Mouse (Mus musculus): ENCODE data around the gene Hist2h2be.
"Not testable (repeated sequence)": the region's sequence is repeated elsewhere in the genome, so short reads cannot be mapped to it uniquely, and the experiment has no call there.

The Hist2h2be gene

DNA sequence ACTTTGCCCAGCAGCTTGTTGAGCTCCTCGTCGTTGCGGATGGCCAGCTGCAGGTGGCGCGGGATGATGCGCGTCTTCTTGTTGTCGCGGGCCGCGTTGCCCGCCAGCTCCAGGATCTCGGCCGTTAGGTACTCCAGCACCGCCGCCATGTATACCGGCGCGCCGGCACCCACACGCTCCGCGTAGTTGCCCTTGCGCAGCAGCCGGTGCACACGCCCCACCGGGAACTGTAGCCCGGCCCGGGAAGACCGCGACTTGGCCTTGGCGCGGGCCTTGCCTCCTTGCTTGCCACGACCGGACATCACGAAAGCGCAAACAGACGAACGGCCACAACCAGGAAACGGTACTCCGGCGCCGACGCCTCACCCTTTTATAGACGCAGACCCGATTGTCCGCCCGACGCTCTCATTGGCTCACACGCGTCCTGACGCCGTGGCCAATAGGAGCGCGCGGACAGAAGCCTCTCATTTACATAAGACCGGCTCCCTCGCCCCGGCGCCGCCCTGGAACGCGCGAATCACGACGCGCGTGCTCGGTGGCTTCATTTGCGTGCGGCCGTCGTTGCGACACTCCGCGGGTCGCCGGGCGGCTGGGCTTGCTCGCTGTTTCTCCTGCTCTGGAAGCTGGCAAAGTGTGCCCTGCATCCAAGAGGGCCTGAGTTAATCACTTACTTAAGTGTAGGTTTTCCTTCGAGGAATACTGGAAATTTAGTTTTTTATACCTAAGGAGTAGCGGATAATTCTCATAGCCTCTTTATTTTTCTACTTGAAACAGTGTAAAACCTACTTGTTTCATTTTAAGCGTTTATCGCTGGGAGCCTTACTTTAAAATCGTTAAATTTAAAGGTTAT lies 19.3 kb downstream of the Hist2h2be start, which contains the start of gene Hist2h2aa2:
Hist2h2aa2 (minus strand) TSS at position 328 of the 850 bp plus-strand sequence.
- DNase-seq, result peak; percentile 95 to 100

DNA sequence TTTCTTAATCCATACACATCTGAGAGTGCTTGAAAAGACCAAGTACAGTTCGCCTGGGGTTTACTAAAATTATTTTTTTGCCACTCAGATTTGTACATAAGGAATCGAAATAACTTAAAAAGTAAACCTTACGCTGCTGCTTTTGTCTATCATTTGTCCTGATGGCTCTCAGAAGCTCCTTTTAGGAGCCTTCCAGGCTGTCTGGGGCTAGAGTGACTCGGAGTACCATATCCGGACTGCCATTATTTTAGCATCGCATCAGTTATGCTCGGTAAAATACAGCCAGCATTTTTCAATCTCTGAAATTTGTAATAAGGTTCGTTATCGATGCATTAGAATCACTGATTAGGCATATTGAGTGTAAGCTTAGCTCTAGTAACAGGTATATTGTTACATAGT lies 19.9 kb downstream of the Hist2h2be start:
- DNase-seq, result no peak

DNA sequence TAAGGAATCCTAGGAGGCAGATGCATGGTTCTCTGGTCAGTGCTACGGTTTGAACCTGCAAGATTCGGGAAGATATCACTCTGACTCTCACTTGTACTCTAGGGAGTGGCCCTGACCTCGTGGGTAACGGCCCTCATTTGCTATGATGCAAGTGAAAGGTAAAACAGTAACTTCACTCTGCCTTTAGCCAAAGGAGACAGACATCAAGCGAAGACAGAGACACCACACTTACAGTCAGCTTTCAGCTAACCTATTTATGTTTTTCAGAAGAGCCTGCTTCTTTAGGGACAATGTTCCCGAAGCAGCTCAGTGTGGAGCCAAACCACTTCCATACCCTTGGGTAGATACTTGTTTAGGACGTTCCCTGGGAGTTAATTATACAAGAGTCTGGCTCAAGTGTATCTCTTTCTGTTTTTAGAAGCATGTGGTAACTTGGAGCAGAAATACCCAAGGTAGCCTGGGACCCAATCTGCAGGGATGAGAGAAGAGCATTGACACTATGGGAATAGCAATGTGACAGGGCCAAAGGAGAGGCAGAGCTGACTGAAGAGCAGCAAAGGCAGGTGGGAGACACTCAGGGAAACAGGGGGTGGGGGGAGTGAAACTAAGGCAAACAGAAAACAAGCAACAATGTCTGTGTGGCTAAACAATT lies 23.1 kb downstream of the Hist2h2be start:
- DNase-seq, result no peak

DNA sequence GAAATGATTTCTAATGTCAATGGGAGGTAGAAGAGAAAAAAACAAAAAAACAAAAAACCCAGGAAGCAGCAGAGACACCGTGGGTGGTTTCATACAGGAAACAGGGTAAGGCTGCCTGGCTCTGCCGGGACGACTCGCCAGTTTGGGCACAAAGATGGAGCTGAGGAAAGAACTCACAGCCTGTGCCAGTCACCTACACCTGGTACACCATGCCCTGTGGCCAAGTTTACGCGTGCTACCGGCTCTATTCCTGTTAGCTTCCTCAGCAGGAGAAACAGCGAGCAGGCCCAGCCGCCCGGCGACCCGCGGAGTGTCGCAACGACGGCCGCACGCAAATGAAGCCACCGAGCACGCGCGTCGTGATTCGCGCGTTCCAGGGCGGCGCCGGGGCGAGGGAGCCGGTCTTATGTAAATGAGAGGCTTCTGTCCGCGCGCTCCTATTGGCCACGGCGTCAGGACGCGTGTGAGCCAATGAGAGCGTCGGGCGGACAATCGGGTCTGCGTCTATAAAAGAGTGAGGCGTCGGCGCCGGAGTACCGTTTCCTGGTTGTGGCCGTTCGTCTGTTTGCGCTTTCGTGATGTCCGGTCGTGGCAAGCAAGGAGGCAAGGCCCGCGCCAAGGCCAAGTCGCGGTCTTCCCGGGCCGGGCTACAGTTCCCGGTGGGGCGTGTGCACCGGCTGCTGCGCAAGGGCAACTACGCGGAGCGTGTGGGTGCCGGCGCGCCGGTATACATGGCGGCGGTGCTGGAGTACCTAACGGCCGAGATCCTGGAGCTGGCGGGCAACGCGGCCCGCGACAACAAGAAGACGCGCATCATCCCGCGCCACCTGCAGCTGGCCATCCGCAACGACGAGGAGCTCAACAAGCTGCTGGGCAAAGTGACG lies 24.3 kb downstream of the Hist2h2be start, which contains the start of gene Hist2h2aa1:
Hist2h2aa1 (plus strand) TSS at position 495 of the 884 bp plus-strand sequence.
- peak; percentile 88 to 90 for DNase-seq

GRCm38 (mm10) chr3:96246018-96246417 lies 25.1 kb downstream of the Hist2h2be start:
- not testable (repeated sequence) for DNase-seq

DNA sequence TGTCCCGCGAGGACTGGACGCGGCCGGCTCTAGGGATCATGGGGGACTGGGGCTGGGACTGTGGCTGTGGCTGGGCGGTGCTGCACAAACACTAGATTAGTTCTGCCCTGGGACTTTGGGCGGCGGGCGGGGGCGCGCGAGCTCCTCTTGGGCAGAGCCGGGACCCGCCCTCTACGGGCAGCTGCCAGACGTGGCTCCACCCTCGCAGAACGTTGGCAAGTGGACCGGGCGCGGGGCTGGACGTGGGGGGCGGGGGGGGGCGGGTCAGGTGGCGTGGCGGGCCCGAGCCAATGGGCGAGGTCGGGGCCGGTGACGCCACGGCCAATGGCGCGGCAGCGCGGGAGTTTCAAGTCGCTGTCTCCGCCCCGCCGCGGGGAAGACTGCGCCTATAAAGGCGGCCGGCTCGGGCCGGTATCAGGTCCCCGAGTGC lies 25.5 kb downstream of the Hist2h2be start, which contains the start of gene Hist2h3c1:
Hist2h3c1 (plus strand) TSS at position 259 of the 430 bp plus-strand sequence.
- DNase-seq, result not testable (repeated sequence)

DNA sequence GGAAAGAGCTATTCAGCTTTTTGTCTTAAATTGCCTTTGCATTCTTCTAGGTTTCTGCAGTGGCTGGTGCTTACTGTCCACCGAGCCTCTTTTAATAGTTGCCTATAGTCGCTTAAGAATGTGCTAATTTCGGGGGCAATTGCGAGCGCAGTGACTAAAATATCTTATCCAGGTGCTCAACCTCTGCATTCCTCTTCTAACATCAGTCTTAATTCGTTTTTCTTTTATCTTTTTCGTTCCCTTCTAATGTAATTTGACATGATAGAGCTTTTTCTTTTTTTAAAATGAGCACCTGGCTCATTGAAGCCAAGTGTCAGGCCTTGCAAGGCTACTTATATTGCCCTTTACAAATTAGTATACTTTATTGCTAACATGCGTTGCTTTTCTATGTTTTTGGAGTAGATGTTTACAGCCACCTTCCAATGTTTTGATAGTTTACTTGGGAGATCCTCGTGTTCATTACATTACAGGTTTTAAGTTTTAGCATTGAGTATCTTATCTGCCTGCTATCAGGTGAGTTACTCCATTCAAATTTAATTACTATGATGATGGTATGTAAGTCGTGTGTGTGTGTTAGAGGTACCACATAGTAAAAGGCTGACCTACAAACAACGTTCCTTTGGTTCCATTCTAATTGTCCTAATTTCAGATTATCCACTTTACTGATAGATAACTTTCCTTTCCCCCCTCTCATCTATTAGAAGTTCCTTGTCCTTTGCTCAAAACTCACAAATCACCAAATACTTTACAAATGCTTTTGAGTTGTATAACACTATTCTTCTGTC lies 26.6 kb downstream of the Hist2h2be start:
- DNase-seq, result no peak

DNA sequence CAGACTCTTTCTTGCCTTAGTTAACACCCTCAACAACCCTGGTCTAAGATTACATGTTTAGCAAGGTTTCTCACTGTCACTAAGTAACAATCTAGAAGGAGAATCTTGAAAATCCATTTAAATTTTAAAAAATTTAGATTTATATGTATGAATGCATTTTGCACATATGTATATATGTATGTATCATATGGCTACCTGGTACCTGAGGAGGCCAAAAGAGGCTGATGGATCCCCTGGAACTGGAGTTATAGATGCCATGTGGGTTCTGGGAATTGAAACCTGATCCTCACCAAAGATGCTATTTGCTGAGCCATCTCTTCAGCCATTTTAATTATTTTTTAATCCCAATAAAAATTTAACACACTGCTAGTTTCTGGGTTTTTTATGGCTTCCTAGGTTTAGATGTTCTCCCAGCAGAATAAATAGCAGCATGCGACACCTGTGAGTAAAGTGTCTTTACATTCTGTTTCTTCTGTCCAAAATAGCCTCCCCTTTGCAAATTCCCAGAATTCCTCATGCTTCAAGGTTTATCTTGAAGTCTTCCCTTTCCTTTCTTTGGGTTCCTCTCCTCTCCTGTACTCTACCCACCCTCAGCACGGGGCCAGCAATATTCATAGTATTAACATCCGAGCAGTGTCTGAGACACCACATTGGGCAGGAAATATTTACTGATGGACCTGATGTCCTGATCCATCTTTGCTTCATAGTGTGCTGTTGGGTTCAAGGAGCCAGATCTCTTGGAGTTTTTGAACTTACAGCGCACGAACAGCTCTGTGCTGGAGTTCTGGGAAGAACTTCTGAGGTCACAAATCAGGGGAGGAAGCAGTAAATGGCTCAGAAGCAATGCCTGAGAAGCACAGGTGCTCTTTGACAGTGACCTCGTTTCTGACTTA lies 27.5 kb downstream of the Hist2h2be start:
- no peak for DNase-seq

- no peak for DNase-seq
These were observed 28.1 kb downstream of the Hist2h2be start for GRCm38 (mm10) chr3:96249034-96249345.

DNA sequence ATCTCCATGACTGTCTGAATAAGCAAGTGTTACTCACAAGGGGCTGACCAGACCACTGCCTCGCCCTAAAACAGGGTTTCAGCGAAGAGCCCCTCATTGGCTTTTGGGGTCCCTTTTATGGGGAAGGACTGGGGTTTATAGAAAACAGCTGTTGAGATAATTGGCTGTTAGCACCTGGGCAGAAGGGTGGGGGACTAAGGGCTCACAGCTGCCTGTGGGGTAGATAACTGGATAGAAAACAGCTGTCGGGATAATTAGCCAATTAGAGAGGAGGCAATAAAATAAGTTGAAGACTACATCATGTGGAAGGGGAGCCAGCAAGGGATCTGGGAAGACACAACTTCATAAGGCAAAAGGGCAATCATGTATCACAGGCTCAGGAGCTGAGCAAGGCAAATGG lies 30.0 kb downstream of the Hist2h2be start:
- no peak for DNase-seq

DNA sequence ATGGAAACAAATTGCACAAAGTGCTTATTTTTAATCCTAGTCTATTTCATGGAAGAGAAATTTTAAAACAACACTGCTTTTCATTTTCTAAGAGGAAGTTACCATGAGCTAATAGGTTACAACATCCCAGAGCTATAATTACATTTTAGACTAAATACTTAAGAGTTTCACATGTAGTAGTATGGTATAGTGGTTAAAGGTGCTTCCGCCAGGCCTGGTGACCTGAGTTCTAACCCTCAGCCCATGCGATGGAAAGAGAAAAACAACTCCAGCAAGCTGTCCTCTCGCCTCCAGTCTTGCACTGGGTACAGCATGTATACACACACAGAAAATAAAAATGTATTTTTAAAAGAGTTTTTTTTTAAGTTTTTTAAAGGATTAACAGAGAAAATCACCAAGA lies 30.9 kb downstream of the Hist2h2be start:
- no peak for DNase-seq

DNA sequence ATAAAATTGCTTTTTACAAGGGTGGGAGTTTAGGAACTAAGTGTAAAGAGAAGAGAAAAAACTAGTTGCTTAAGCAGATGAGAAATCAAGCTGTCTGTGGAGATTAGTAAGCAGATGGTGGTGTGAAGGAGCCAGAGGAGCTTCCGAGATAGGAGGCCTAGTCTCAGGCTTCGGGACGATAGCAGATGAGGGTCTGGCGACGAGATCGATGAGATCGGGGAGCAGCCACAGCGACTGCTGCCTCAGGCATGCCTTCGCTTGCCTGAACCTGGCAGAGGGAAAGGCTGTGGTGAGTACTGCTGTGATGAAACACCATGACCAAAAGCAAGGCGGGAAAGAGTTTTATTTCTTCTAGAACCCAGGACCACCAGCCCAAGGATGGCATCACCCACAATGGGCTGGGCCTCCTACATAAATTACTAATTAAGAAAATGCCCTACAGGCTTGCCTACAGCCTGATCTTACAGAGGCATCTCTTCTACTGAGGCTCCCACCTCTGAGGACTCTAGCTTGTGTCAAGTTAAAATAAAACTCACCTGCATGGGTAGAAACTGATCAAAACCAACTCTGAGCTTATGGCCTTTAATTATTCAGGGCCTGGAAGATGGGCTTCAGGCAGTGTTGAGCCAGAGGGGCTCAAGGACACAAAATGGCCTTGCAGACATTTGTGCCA lies 33.9 kb downstream of the Hist2h2be start:
- DNase-seq, result no peak

- no peak for DNase-seq
These were observed 35.1 kb downstream of the Hist2h2be start for GRCm38 (mm10) chr3:96255926-96256593.

DNA sequence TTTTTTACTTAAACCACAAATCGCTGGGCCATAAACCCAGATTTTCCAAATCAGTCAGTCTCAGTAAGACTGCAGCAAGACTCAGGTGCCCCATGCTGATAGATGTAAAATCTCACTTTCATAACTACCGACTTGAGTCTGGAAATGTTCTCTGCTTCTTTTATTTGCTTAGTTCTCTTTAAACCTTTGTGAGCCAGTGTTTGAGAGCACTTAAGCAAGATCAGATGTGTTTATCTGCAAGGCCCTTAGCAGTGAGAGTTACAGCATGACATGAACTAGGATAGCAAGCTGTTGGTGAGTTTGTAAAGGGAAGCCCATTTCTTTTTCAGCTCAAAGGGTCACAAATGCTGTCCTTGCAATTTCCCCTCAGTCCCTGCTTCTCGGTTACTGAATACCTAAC lies 36.3 kb downstream of the Hist2h2be start:
- no peak for DNase-seq

DNA sequence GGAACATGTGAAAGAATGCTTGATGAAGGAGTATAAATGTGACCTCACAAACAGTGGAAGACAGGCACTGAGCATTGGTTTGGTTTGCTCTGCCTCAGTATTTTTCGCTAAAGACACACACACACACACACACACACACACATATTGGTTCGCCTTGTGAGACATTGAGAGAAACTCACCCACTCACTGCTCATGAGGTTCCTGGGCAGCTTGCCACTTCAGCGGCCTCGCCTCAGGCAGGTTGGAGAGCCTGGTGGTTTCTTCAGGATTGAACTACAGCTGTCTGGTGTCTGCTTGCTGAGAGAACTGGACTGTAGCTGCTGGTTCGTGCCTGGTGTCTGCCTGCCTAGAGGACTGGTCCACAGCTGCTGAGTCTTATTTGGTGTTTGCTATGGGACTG lies 39.3 kb downstream of the Hist2h2be start:
- no peak for DNase-seq

GRCm38 (mm10) chr3:96261623-96262022 lies 40.7 kb downstream of the Hist2h2be start:
- DNase-seq, result no peak

- DNase-seq, result peak; percentile 88 to 91
These were observed 41.4 kb downstream of the Hist2h2be start for GRCm38 (mm10) chr3:96262216-96262875.

DNA sequence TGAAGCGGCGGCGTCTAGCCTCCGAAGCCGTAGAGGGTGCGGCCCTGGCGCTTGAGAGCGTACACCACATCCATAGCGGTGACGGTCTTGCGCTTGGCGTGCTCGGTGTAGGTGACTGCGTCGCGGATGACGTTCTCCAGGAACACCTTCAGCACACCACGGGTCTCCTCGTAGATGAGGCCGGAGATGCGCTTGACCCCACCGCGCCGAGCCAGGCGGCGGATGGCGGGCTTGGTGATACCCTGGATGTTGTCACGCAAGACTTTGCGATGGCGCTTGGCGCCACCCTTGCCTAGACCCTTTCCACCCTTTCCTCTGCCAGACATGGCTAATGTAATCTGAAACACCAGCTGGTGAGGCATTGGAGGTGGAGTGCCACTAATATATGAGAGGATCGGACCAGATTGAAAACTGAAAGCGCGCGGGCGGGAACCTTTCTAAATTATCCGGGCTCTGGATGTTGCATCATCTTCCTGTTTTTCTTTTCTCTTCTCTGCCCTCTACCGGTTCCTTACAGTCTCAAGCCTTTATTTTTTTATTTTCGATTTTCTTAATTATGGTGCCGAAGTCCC lies 42.1 kb downstream of the Hist2h2be start, which contains the start of gene Hist2h4:
Hist2h4 (minus strand) TSS at position 333 of the 572 bp plus-strand sequence.
- DNase-seq, result peak; percentile 93 to 99

Data from cerebellum, postnatal 36 days (tissue).